Mouse (Mus musculus) CH12.LX (cell line): ENCODE measurements at regions not wholly inside any gene's neighbourhood (a gene's known extent, or its start where the extent isn't known, plus 50 kb on each side); places are given as distances from the start of the nearest gene placed in this dataset.

ENCODE experiments used
- CHD2 ChIP-seq: IDR thresholded peaks from 2 replicates; pipeline ENCODE4 v1.6.1; 2011; ENCODE audit warnings: low read length, improper control_type of control experiment
- CTCF ChIP-seq, 2 experiments: IDR thresholded peaks in 1 of 2; conservative IDR thresholded peaks in 1 of 2; 2 replicates each; pipeline ENCODE4 v1.5.1; 2011 to 2012; ENCODE audit warnings: low read depth in 2 of 2, low read length in 2 of 2, improper control_type of control experiment in 1 of 2, inconsistent platforms in 1 of 2, mild to moderate bottlenecking in 1 of 2, moderate library complexity in 1 of 2
- JUND ChIP-seq: conservative IDR thresholded peaks from 2 replicates; pipeline ENCODE4 v1.6.1; 2011; ENCODE audit warnings: low read depth, low read length, improper control_type of control experiment
- MAFK ChIP-seq: IDR thresholded peaks from 2 replicates; pipeline ENCODE4 v1.6.1; 2011; ENCODE audit warnings: low read length, improper control_type of control experiment; ENCODE audit not compliant: insufficient replicate concordance
- POLR2A ChIP-seq: IDR thresholded peaks from 2 replicates; pipeline ENCODE4 v1.6.1; 2011; ENCODE audit warnings: low read depth, mild to moderate bottlenecking, improper control_type of control experiment, low read length
- UBTF ChIP-seq: IDR thresholded peaks from 2 replicates; pipeline ENCODE4 v1.6.1; 2012; ENCODE audit warnings: low read depth, mild to moderate bottlenecking, inconsistent platforms, low read length, improper control_type of control experiment, moderate library complexity

GRCm38 (mm10) chr2:114844389-114844771, 189.6 kb upstream of the Dph6 start:
- TF ChIP-seq CHD2, result no peak
- TF ChIP-seq POLR2A, result no peak
- no peak for TF ChIP-seq JUND
- TF ChIP-seq MAFK, result no peak
- no peak for TF ChIP-seq UBTF
- no peak for TF ChIP-seq CTCF (conservative IDR thresholded peaks at IDR 0.05 in 1 of 2, IDR thresholded peaks at IDR 0.05 in 1 of 2; ENCODE audit: low read depth in 2 of 2, low read length in 2 of 2)
